21 mouse cellular contexts compared by ENCODE assay signal in genomic region chr2:109928791-109929190, GRCm38 (mm10). TPM values are rescaled to one million over a fixed set of nuclear protein-coding genes. Genes with fewer than 3 reads are reported as not detected.
A peak's percentile ranks its signal among the peaks of the same experiment; 100 is the strongest.
DNase-seq lines count a peak whose midpoint lies in the region; ATAC-seq and TF ChIP-seq lines count a peak whose summit lies in the region.
"Had no signal": no experiment of that assay in that cellular context is flagged by ENCODE, and none has a peak within 500 bp of the region (broad histone marks: within the 10 kb centered on the region; RNA-seq: fewer than 3 reads in every experiment).

No protein-coding gene starts in this region.

- ATAC-seq in intestine, embryonic 16.5 days, result no peak
- ATAC-seq in intestine, postnatal 0 days, result no peak
- ATAC-seq in stomach, embryonic 15.5 days (ENCODE audit: insufficient read depth, low FRiP score, low read depth), result peak; percentile 28; the same call in 1 of the 2 replicates
- no peak for ATAC-seq in granulocyte monocyte progenitor cell, adult 5-6 weeks (replicated peaks; ENCODE audit: poor library complexity, severe bottlenecking)
- ATAC-seq: midbrain, embryonic 15.5 days had no signal

- peak overlapping the region; percentile 51; the same call in 1 of the 2 replicates for H3K27ac ChIP-seq in intestine, embryonic 16.5 days (ENCODE audit: low read length)
- H3K27ac ChIP-seq in intestine, postnatal 0 days (ENCODE audit: low read depth, low read length), result no peak overlapping the region
- peak overlapping the region; percentile 70; the same call in 1 of the 2 replicates for H3K27ac ChIP-seq in stomach, embryonic 15.5 days
- H3K27ac ChIP-seq in midbrain, embryonic 10.5 days (replicated peaks), result no peak overlapping the region
- H3K27ac ChIP-seq: embryonic facial prominence, embryonic 15.5 days; forebrain, embryonic 10.5 days; heart, embryonic 13.5 days; limb, embryonic 13.5 days; liver, embryonic 14.5 days; midbrain, embryonic 15.5 days had no signal

- 40% methylated on average over 4 of the region's 4 CpGs for WGBS in intestine, embryonic 16.5 days
- 26% methylated on average over 4 of the region's 4 CpGs for WGBS in intestine, postnatal 0 days
- WGBS in stomach, embryonic 15.5 days, result 24% methylated on average over 4 of the region's 4 CpGs
- 77% methylated on average over 4 of the region's 4 CpGs for WGBS in midbrain, embryonic 10.5 days

- peaks cover 48% of the 10 kb centered on the region for H3K4me1 ChIP-seq in intestine, embryonic 16.5 days (ENCODE audit: control insufficient read depth, insufficient read depth, low read length)
- H3K4me1 ChIP-seq in intestine, postnatal 0 days (replicated peaks; ENCODE audit: control insufficient read depth, insufficient read depth, low read length), result peaks cover 4% of the 10 kb centered on the region
- H3K4me1 ChIP-seq in stomach, embryonic 15.5 days, result peaks cover 17% of the 10 kb centered on the region; the same call in 1 of the 2 replicates
- peaks cover 20% of the 10 kb centered on the region for H3K4me1 ChIP-seq in midbrain, embryonic 10.5 days
- H3K4me1 ChIP-seq: midbrain, embryonic 15.5 days had no signal

- no peak overlapping the region for H3K4me3 ChIP-seq in intestine, embryonic 16.5 days (ENCODE audit: low read length)
- no peak overlapping the region for H3K4me3 ChIP-seq in intestine, postnatal 0 days (ENCODE audit: low read depth, low read length)
- no peak overlapping the region for H3K4me3 ChIP-seq in stomach, embryonic 15.5 days (replicated peaks)
- no peak overlapping the region for H3K4me3 ChIP-seq in midbrain, embryonic 10.5 days
- H3K4me3 ChIP-seq: embryonic facial prominence, embryonic 15.5 days; forebrain, embryonic 10.5 days; heart, embryonic 13.5 days; limb, embryonic 13.5 days; midbrain, embryonic 15.5 days had no signal

- H3K9ac ChIP-seq in intestine, embryonic 16.5 days (ENCODE audit: low read depth, low read length), result no peak overlapping the region
- no peak overlapping the region for H3K9ac ChIP-seq in intestine, postnatal 0 days (ENCODE audit: low read depth, low read length)
- no peak overlapping the region for H3K9ac ChIP-seq in stomach, embryonic 15.5 days
- H3K9ac ChIP-seq: embryonic facial prominence, embryonic 15.5 days; heart, embryonic 13.5 days; limb, embryonic 13.5 days; liver, embryonic 14.5 days; midbrain, embryonic 15.5 days had no signal

- no peak for TF ChIP-seq CTCF in intestine, postnatal 0 days (IDR thresholded peaks at IDR 0.05; ENCODE audit: low read depth)

- no peaks in the 10 kb centered on the region for H3K27me3 ChIP-seq in intestine, embryonic 16.5 days (replicated peaks; ENCODE audit: control insufficient read depth, insufficient read depth, low read length)
- H3K27me3 ChIP-seq in intestine, postnatal 0 days (replicated peaks; ENCODE audit: control insufficient read depth, insufficient read depth, low read length), result no peaks in the 10 kb centered on the region
- H3K27me3 ChIP-seq in stomach, embryonic 15.5 days (replicated peaks), result no peaks in the 10 kb centered on the region
- H3K27me3 ChIP-seq in midbrain, embryonic 10.5 days (ENCODE audit: low read depth, poor library complexity, severe bottlenecking), result peaks cover 15% of the 10 kb centered on the region
- H3K27me3 ChIP-seq: embryonic facial prominence, embryonic 15.5 days; heart, embryonic 13.5 days; limb, embryonic 13.5 days; midbrain, embryonic 15.5 days had no signal

- no peak overlapping the region for H3K4me2 ChIP-seq in intestine, embryonic 16.5 days (ENCODE audit: low read depth, low read length)
- no peak overlapping the region for H3K4me2 ChIP-seq in intestine, postnatal 0 days (replicated peaks; ENCODE audit: low read depth)
- H3K4me2 ChIP-seq in stomach, embryonic 15.5 days, result no peak overlapping the region
- H3K4me2 ChIP-seq: embryonic facial prominence, embryonic 15.5 days; heart, embryonic 13.5 days; limb, embryonic 13.5 days; midbrain, embryonic 15.5 days had no signal

- peaks cover 4% of the 10 kb centered on the region; the same call in 1 of the 2 replicates for H3K36me3 ChIP-seq in intestine, embryonic 16.5 days (ENCODE audit: control insufficient read depth, insufficient read depth, low read length)
- 0 out of 2 replicates have a peak, but pooled peaks cover 6% of the 10 kb centered on the region for H3K36me3 ChIP-seq in intestine, postnatal 0 days (ENCODE audit: control insufficient read depth, insufficient read depth)
- no peaks in the 10 kb centered on the region for H3K36me3 ChIP-seq in stomach, embryonic 15.5 days
- H3K36me3 ChIP-seq in midbrain, embryonic 10.5 days, result peaks cover 11% of the 10 kb centered on the region
- H3K36me3 ChIP-seq: midbrain, embryonic 15.5 days had no signal

- H3K9me3 ChIP-seq in intestine, embryonic 16.5 days (ENCODE audit: control insufficient read depth, low read length), result no peaks in the 10 kb centered on the region
- H3K9me3 ChIP-seq in intestine, postnatal 0 days (ENCODE audit: control insufficient read depth), result no peaks in the 10 kb centered on the region
- no peaks in the 10 kb centered on the region for H3K9me3 ChIP-seq in stomach, embryonic 15.5 days
- H3K9me3 ChIP-seq in midbrain, embryonic 10.5 days (replicated peaks), result no peaks in the 10 kb centered on the region
- H3K9me3 ChIP-seq: embryonic facial prominence, embryonic 15.5 days; forebrain, embryonic 10.5 days; heart, embryonic 13.5 days; limb, embryonic 13.5 days; midbrain, embryonic 15.5 days had no signal

- DNase-seq in cerebellum, adult 18-20 months, result peak; percentile 47
- DNase-seq in cerebellum, postnatal 10 days, result peak; percentile 52 to 72
- DNase-seq in midbrain, embryonic 10.5 days (ENCODE audit: low spot score), result no peak
- DNase-seq: gastrocnemius, postnatal 10 days; heart, postnatal 36 days; kidney, adult 18-20 months; kidney, postnatal 14 days; layer of hippocampus, adult 9-11 months; lung, postnatal 10 days; right cerebral cortex, adult 18-20 months; thymus, postnatal 25 days had no signal

RNA-seq across cellular contexts. Expression of gene Lgr4, which starts 11.3 kb away (rescaled TPM):
- 18.9 and 19.0 TPM in 2 replicates for polyA plus RNA-seq in intestine, embryonic 16.5 days (2015; fragmentation: Nextera tagmentation; extraction: Ambion mirVana)
- 15.0 and 15.9 TPM in 2 replicates for polyA plus RNA-seq in intestine, postnatal 0 days (2015; fragmentation: Nextera tagmentation; extraction: Ambion mirVana)
- polyA plus RNA-seq in stomach, embryonic 15.5 days (2015; fragmentation: Nextera tagmentation; extraction: Ambion mirVana), result 24.4 and 26.0 TPM in 2 replicates
- total RNA-seq in granulocyte monocyte progenitor cell, adult 5-6 weeks (2014; fragmentation: Nextera tagmentation), result 0.80 and 2.5 TPM in 2 replicates
- total RNA-seq in granulocyte monocyte progenitor cell, adult 5-6 weeks (2017), result 0.72 and 1.9 TPM in 2 replicates
- polyA plus RNA-seq in midbrain, embryonic 10.5 days (2016; fragmentation: Nextera tagmentation; extraction: Ambion mirVana), result 12.7 and 14.3 TPM in 2 replicates

RNA-seq across cellular contexts. Expression of gene Lin7c, which starts 38.1 kb away (rescaled TPM):
- 61.9 and 67.0 TPM in 2 replicates for polyA plus RNA-seq in intestine, embryonic 16.5 days (2015; fragmentation: Nextera tagmentation; extraction: Ambion mirVana)
- 37.1 and 40.3 TPM in 2 replicates for polyA plus RNA-seq in intestine, postnatal 0 days (2015; fragmentation: Nextera tagmentation; extraction: Ambion mirVana)
- polyA plus RNA-seq in stomach, embryonic 15.5 days (2015; fragmentation: Nextera tagmentation; extraction: Ambion mirVana), result 61.9 and 68.6 TPM in 2 replicates
- total RNA-seq in granulocyte monocyte progenitor cell, adult 5-6 weeks (2014; fragmentation: Nextera tagmentation), result 42.1 and 50.6 TPM in 2 replicates
- total RNA-seq in granulocyte monocyte progenitor cell, adult 5-6 weeks (2017), result 85.5 and 114 TPM in 2 replicates
- 101 and 121 TPM in 2 replicates for polyA plus RNA-seq in midbrain, embryonic 10.5 days (2016; fragmentation: Nextera tagmentation; extraction: Ambion mirVana)

Comparison
In these comparisons a context has a peak if more than half of its experiments do, and no peak if none do; other contexts are left out.
1. H3K27ac ChIP-seq: peak in intestine, embryonic 16.5 days (single experiment) and stomach, embryonic 15.5 days (single experiment); none in intestine, postnatal 0 days (single experiment) and midbrain, embryonic 10.5 days (single experiment).